Mouse (Mus musculus) hindbrain, embryonic 10.5 days (tissue): ENCODE data around the gene Crocc. TPM values are rescaled to one million over a fixed set of nuclear protein-coding genes. Genes with fewer than 3 reads are reported as not detected.

Experiments
- DNase-seq: peaks from one replicate; pipeline ENCODE4 v3.0.0-alpha.2; 2017; ENCODE audit warnings: low spot score
- H3K27ac ChIP-seq: fragments of 300-500 bp; sonication (generic); 2 replicates; pipeline ENCODE4 v1.5.1; 2016; ENCODE audit warnings: mild to moderate bottlenecking, moderate library complexity
- H3K27me3 ChIP-seq: fragments of 300-500 bp; sonication (generic); 2 replicates; pipeline ENCODE4 v1.6.1; 2016; ENCODE audit warnings: mild to moderate bottlenecking; ENCODE audit not compliant: poor library complexity, insufficient read depth, severe bottlenecking
- H3K36me3 ChIP-seq: fragments of 300-500 bp; sonication (generic); 2 replicates; pipeline ENCODE4 v1.6.1; 2016; ENCODE audit warnings: mild to moderate bottlenecking, moderate library complexity
- H3K4me1 ChIP-seq: fragments of 300-500 bp; sonication (generic); replicated peaks from 2 replicates; pipeline ENCODE4 v1.6.1; 2016; ENCODE audit warnings: mild to moderate bottlenecking
- H3K4me3 ChIP-seq: fragments of 300-500 bp; sonication (generic); 2 replicates; pipeline ENCODE4 v1.5.1; 2016; ENCODE audit warnings: mild to moderate bottlenecking, moderate library complexity
- H3K9me3 ChIP-seq: fragments of 300-500 bp; sonication (generic); 2 replicates; pipeline ENCODE4 v1.6.1; 2016; ENCODE audit warnings: mild to moderate bottlenecking, moderate library complexity
- WGBS: fragments of 180-500 bp; shearing (Covaris S2); methylation state at CpG from one replicate; pipeline ENCODE4 v1.1.7; 2016; 5-methylcytosine and 5-hydroxymethylcytosine counted together
- polyA plus RNA-seq: library from polyadenylated mRNA; unstranded; fragments of >200 nt; fragmentation: Nextera tagmentation; extraction: Ambion mirVana; gene quantifications from 2 replicates; pipeline ENCODE4 v1.2.1, GENCODE M21; 2016

Crocc gene
- polyA plus RNA-seq, 1 experiment from 2014 or later, result 11.4 TPM

GRCm38 (mm10) chr4:140986711-140987395 lies 73.5 kb downstream of the Crocc start, which contains the start of gene Atp13a2:
Gene Atp13a2 (plus strand): TSS chr4:140986873.
- WGBS, result under 1% methylated on average over 58 of the region's 58 CpGs
- Histone ChIP-seq H3K27ac (peak within 1 kb of the TSS; percentile 93), H3K9me3 (peaks cover under 1% of the 10 kb centered on the region; the same call in 1 of the 2 replicates), H3K36me3 (peaks cover 7% of the 10 kb centered on the region), H3K4me3 (peak within 1 kb of the TSS; percentile 95), H3K4me1 (peaks cover 60% of the 10 kb centered on the region), H3K27me3 (no peaks in the 10 kb centered on the region)
- peak; percentile 88 for DNase-seq

GRCm38 (mm10) chr4:140986024-140986710 lies 74.2 kb downstream of the Crocc start:
- H3K27ac ChIP-seq, result peak overlapping the region; percentile 93
- DNase-seq, result no peak
- WGBS, result 34% methylated on average over 15 of the region's 15 CpGs
- H3K4me3 ChIP-seq, result peak overlapping the region; percentile 95
- peaks cover 7% of the 10 kb centered on the region for H3K9me3 ChIP-seq
- H3K27me3 ChIP-seq, result no peaks in the 10 kb centered on the region
- H3K36me3 ChIP-seq, result peaks cover 13% of the 10 kb centered on the region
- H3K4me1 ChIP-seq, result peaks cover 57% of the 10 kb centered on the region

GRCm38 (mm10) chr4:140984544-140984943 lies 75.8 kb downstream of the Crocc start:
- DNase-seq, result no peak
- H3K36me3 ChIP-seq, result peaks cover 24% of the 10 kb centered on the region
- H3K27me3 ChIP-seq, result no peaks in the 10 kb centered on the region
- peaks cover 44% of the 10 kb centered on the region for H3K4me1 ChIP-seq
- WGBS, result 91% methylated on average over 6 of the region's 6 CpGs
- H3K27ac ChIP-seq, result no peak overlapping the region
- no peak overlapping the region for H3K4me3 ChIP-seq
- peaks cover 8% of the 10 kb centered on the region for H3K9me3 ChIP-seq

GRCm38 (mm10) chr4:140983442-140983841 lies 76.9 kb downstream of the Crocc start:
- Histone ChIP-seq H3K27ac (peak overlapping the region; percentile 69), H3K4me3 (no peak overlapping the region), H3K36me3 (peaks cover 34% of the 10 kb centered on the region), H3K4me1 (peaks cover 33% of the 10 kb centered on the region), H3K27me3 (no peaks in the 10 kb centered on the region), H3K9me3 (peaks cover 8% of the 10 kb centered on the region)
- no peak for DNase-seq
- 21% methylated on average over 9 of the region's 9 CpGs for WGBS

GRCm38 (mm10) chr4:140982808-140983207 lies 77.5 kb downstream of the Crocc start:
- no peak for DNase-seq
- H3K4me3 ChIP-seq, result no peak overlapping the region
- no peak overlapping the region; the same call in 1 of the 2 replicates for H3K27ac ChIP-seq
- no peaks in the 10 kb centered on the region for H3K27me3 ChIP-seq
- peaks cover 8% of the 10 kb centered on the region for H3K9me3 ChIP-seq
- H3K4me1 ChIP-seq, result peaks cover 27% of the 10 kb centered on the region
- 65% methylated on average over 4 of the region's 4 CpGs for WGBS
- H3K36me3 ChIP-seq, result peaks cover 40% of the 10 kb centered on the region

GRCm38 (mm10) chr4:140981605-140982004 lies 78.7 kb downstream of the Crocc start:
- no peak overlapping the region for H3K4me3 ChIP-seq
- DNase-seq, result no peak
- peaks cover 17% of the 10 kb centered on the region for H3K4me1 ChIP-seq
- no peaks in the 10 kb centered on the region for H3K27me3 ChIP-seq
- WGBS, result 88% methylated on average over 2 of the region's 2 CpGs
- no peak overlapping the region for H3K27ac ChIP-seq
- peaks cover 52% of the 10 kb centered on the region for H3K36me3 ChIP-seq
- H3K9me3 ChIP-seq, result peaks cover 8% of the 10 kb centered on the region

- WGBS, result 93% methylated on average over 14 of the region's 14 CpGs
- Histone ChIP-seq H3K4me1 (peaks cover 4% of the 10 kb centered on the region; the same call in 1 of the 2 replicates), H3K27me3 (no peaks in the 10 kb centered on the region), H3K9me3 (peaks cover 8% of the 10 kb centered on the region), H3K4me3 (no peak overlapping the region), H3K36me3 (peaks cover 87% of the 10 kb centered on the region), H3K27ac (no peak overlapping the region)
- no peak for DNase-seq
Measured at GRCm38 (mm10) chr4:140977886-140978692, 82.3 kb downstream of the Crocc start.

GRCm38 (mm10) chr4:140977278-140977677 lies 83.1 kb downstream of the Crocc start:
- no peak for DNase-seq
- Histone ChIP-seq H3K4me1 (0 out of 2 replicates have a peak, but pooled peaks cover 2% of the 10 kb centered on the region), H3K27me3 (no peaks in the 10 kb centered on the region), H3K4me3 (no peak overlapping the region), H3K36me3 (peaks cover 95% of the 10 kb centered on the region), H3K9me3 (peaks cover 8% of the 10 kb centered on the region), H3K27ac (no peak overlapping the region)
- WGBS, result 90% methylated on average over 10 of the region's 10 CpGs

- H3K27ac ChIP-seq, result no peak overlapping the region
- WGBS, result 95% methylated on average over 7 of the region's 7 CpGs
- 0 out of 2 replicates have a peak, but pooled peaks cover 2% of the 10 kb centered on the region for H3K4me1 ChIP-seq
- H3K4me3 ChIP-seq, result no peak overlapping the region
- H3K27me3 ChIP-seq, result no peaks in the 10 kb centered on the region
- DNase-seq, result no peak
- no peaks in the 10 kb centered on the region for H3K9me3 ChIP-seq
- peaks cover 100% of the 10 kb centered on the region for H3K36me3 ChIP-seq
Measured at GRCm38 (mm10) chr4:140975356-140975755, 85.0 kb downstream of the Crocc start.

GRCm38 (mm10) chr4:140974408-140974807 lies 85.9 kb downstream of the Crocc start:
- Histone ChIP-seq H3K4me1 (0 out of 2 replicates have a peak, but pooled peaks cover 2% of the 10 kb centered on the region), H3K27me3 (no peaks in the 10 kb centered on the region), H3K27ac (no peak overlapping the region), H3K36me3 (peaks cover 100% of the 10 kb centered on the region), H3K4me3 (no peak overlapping the region), H3K9me3 (no peaks in the 10 kb centered on the region)
- no peak for DNase-seq
- WGBS, result 92% methylated on average over 6 of the region's 6 CpGs

GRCm38 (mm10) chr4:140971691-140972090 lies 88.7 kb downstream of the Crocc start:
- Histone ChIP-seq H3K9me3 (no peaks in the 10 kb centered on the region), H3K27ac (no peak overlapping the region), H3K27me3 (no peaks in the 10 kb centered on the region), H3K36me3 (peaks cover 99% of the 10 kb centered on the region), H3K4me1 (no peaks in the 10 kb centered on the region), H3K4me3 (no peak overlapping the region)
- no peak for DNase-seq
- 88% methylated on average over 13 of the region's 13 CpGs for WGBS

GRCm38 (mm10) chr4:140967386-140968159 lies 92.8 kb downstream of the Crocc start:
- Histone ChIP-seq H3K27ac (no peak overlapping the region), H3K36me3 (peaks cover 69% of the 10 kb centered on the region)
- WGBS, result 95% methylated on average over 11 of the region's 11 CpGs

More at GRCm38 (mm10) chr4:140967386-140968159, 92.8 kb downstream of the Crocc start:
- no peaks in the 10 kb centered on the region for H3K27me3 ChIP-seq
- H3K4me3 ChIP-seq, result no peak overlapping the region
- H3K9me3 ChIP-seq, result no peaks in the 10 kb centered on the region
- peaks cover 11% of the 10 kb centered on the region for H3K4me1 ChIP-seq
- DNase-seq, result no peak
